Mouse (Mus musculus): ENCODE measurements around the gene Arel1. TPM values are rescaled to one million over a fixed set of nuclear protein-coding genes. Genes with fewer than 3 reads are reported as not detected.

The Arel1 gene
- total and polyA plus RNA-seq, 2 experiments from 2014 or later, result 12.1 to 38.8 TPM

DNA sequence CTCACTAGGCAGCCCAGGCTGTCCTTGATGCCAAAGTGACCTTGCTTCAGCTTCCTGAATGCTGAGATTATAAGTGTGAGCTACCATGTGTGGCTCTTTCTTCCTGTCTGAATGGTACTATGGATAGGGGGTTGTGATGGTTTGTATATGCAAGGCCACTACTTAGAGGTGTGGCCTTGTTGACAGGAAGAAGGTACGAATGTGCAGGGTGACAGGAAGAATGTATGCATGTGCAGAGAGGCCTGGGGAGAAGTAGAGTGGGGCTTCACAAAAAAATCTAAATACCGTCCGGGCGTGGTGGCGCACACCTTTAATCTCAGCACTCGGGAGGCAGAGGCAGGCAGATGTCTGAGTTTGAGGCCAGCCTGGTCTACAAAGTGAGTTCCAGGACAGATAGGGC lies 38.5 kb downstream of the Arel1 start:
- ATAC-seq (ENCODE audit: insufficient read depth, low read depth) (no peak), DNase-seq (ENCODE audit: low spot score) (no peak)
- H3K4me1 ChIP-seq (ENCODE audit: control insufficient read depth, insufficient read depth), result no peaks in the 10 kb centered on the region; the same call in 1 of the 2 replicates
- no peak overlapping the region for H3K4me2 ChIP-seq (ENCODE audit: low read depth, low read length)
- TF ChIP-seq EP300 (IDR thresholded peaks at IDR 0.05; ENCODE audit: low read depth) (no peak), CTCF (IDR thresholded peaks at IDR 0.05; ENCODE audit: low read depth) (no peak)
- H3K36me3 ChIP-seq (replicated peaks; ENCODE audit: control insufficient read depth, insufficient read depth, low read length), result peaks cover 67% of the 10 kb centered on the region
- H3K27ac ChIP-seq (ENCODE audit: low read depth), result no peak overlapping the region
- H3K4me3 ChIP-seq (ENCODE audit: low read depth, low read length), result no peak overlapping the region
- 91% methylated on average over 6 of the region's 6 CpGs for WGBS
- no peaks in the 10 kb centered on the region for H3K9me3 ChIP-seq (replicated peaks; ENCODE audit: control insufficient read depth, low read length)
- H3K27me3 ChIP-seq (ENCODE audit: control insufficient read depth, insufficient read depth, low read length), result no peaks in the 10 kb centered on the region
- no peak overlapping the region for H3K9ac ChIP-seq (replicated peaks; ENCODE audit: low read depth, low read length)

DNA sequence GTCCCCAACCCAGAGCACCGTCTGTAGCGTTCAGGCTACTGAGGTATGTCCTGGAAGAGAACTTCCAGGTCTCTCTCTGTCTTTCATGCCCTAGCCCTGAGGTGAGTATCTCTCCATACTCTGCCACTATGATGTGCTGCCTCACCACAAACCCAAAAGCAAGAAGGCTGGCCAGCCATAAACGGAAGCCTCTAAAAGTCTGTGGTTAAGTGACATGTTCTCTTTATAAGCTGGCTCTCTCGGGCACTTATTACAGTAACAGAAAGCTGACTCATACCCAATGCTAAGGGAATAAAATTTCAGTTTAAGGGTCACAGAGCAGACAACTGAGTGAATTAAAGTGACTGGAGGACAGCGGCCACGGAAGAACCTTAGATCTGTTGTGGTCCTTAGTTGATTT lies 44.2 kb downstream of the Arel1 start:
- Histone ChIP-seq H3K36me3 (replicated peaks; ENCODE audit: control insufficient read depth, insufficient read depth, low read length) (peaks cover 72% of the 10 kb centered on the region), H3K4me3 (ENCODE audit: low read depth, low read length) (no peak overlapping the region), H3K4me1 (ENCODE audit: control insufficient read depth, insufficient read depth) (no peaks in the 10 kb centered on the region), H3K9me3 (replicated peaks; ENCODE audit: control insufficient read depth, low read length) (no peaks in the 10 kb centered on the region), H3K27me3 (ENCODE audit: control insufficient read depth, insufficient read depth, low read length) (no peaks in the 10 kb centered on the region), H3K4me2 (ENCODE audit: low read depth, low read length) (no peak overlapping the region), H3K9ac (replicated peaks; ENCODE audit: low read depth, low read length) (no peak overlapping the region), H3K27ac (ENCODE audit: low read depth) (no peak overlapping the region)
- 91% methylated on average over 6 of the region's 6 CpGs for WGBS
- TF ChIP-seq EP300 (IDR thresholded peaks at IDR 0.05; ENCODE audit: low read depth), result no peak
- no peak for TF ChIP-seq CTCF (IDR thresholded peaks at IDR 0.05; ENCODE audit: low read depth)
- DNase-seq (ENCODE audit: low spot score), result no peak
- ATAC-seq (ENCODE audit: insufficient read depth, low read depth), result no peak

GRCm38 (mm10) chr12:84924324-84924723 lies 46.4 kb downstream of the Arel1 start:
- Histone ChIP-seq H3K27me3 (ENCODE audit: control insufficient read depth, insufficient read depth, low read length) (no peaks in the 10 kb centered on the region), H3K9me3 (replicated peaks; ENCODE audit: control insufficient read depth, low read length) (no peaks in the 10 kb centered on the region), H3K4me2 (ENCODE audit: low read depth, low read length) (no peak overlapping the region), H3K4me1 (ENCODE audit: control insufficient read depth, insufficient read depth) (no peaks in the 10 kb centered on the region), H3K4me3 (ENCODE audit: low read depth, low read length) (no peak overlapping the region), H3K36me3 (replicated peaks; ENCODE audit: control insufficient read depth, insufficient read depth, low read length) (peaks cover 69% of the 10 kb centered on the region), H3K9ac (replicated peaks; ENCODE audit: low read depth, low read length) (no peak overlapping the region), H3K27ac (ENCODE audit: low read depth) (no peak overlapping the region)
- no peak for ATAC-seq (ENCODE audit: insufficient read depth, low read depth)
- TF ChIP-seq CTCF (IDR thresholded peaks at IDR 0.05; ENCODE audit: low read depth) (no peak), EP300 (IDR thresholded peaks at IDR 0.05; ENCODE audit: low read depth) (no peak)
- no peak for DNase-seq (ENCODE audit: low spot score)
- WGBS, result 87% methylated on average over 5 of the region's 5 CpGs

DNA sequence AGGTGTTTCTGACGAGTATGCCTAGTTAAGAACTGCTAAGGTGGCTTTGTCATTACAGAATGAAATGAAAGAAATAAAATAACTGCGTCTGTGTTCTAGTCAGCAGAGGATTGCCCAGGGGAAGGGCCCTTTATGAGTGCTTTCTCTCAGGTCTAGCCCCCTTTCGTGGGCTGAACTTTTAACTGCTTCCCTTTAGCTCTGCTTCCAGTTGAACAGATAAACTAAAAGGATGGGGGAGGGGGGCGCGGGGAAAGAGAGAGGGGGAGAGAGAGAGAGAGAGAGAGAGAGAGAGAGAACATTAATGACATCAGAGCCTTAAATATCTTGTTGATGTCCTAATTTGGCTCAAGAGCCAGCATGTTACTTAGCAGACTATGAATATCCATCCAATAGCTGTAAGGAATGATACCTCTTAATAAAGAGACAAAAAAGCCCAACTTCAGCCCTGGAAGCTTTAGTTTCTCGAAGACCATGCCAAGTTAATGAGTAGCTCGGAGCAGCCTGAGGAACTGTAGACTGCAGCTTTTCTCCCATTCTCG lies 48.8 kb downstream of the Arel1 start:
- H3K4me1 ChIP-seq (ENCODE audit: control insufficient read depth, insufficient read depth), result 0 out of 2 replicates have a peak, but pooled peaks cover 4% of the 10 kb centered on the region
- WGBS, result 45% methylated on average over 8 of the region's 8 CpGs
- TF ChIP-seq CTCF (IDR thresholded peaks at IDR 0.05; ENCODE audit: low read depth) (no peak), EP300 (IDR thresholded peaks at IDR 0.05; ENCODE audit: low read depth) (no peak)
- peak overlapping the region; percentile 9 for H3K9ac ChIP-seq (replicated peaks; ENCODE audit: low read depth, low read length)
- H3K27ac ChIP-seq (ENCODE audit: low read depth), result peak overlapping the region; percentile 76
- peak overlapping the region; percentile 45 for H3K4me2 ChIP-seq (ENCODE audit: low read depth, low read length)
- no peaks in the 10 kb centered on the region for H3K9me3 ChIP-seq (replicated peaks; ENCODE audit: control insufficient read depth, low read length)
- H3K4me3 ChIP-seq (ENCODE audit: low read depth, low read length), result peak overlapping the region; percentile 4; the same call in 1 of the 2 replicates
- H3K36me3 ChIP-seq (replicated peaks; ENCODE audit: control insufficient read depth, insufficient read depth, low read length), result peaks cover 62% of the 10 kb centered on the region
- ATAC-seq (ENCODE audit: insufficient read depth, low read depth) (peak; percentile 71), DNase-seq (ENCODE audit: low spot score) (peak; percentile 84)
- H3K27me3 ChIP-seq (ENCODE audit: control insufficient read depth, insufficient read depth, low read length), result no peaks in the 10 kb centered on the region

GRCm38 (mm10) chr12:84918809-84919208 lies 51.9 kb downstream of the Arel1 start:
- H3K9ac ChIP-seq (replicated peaks; ENCODE audit: low read depth, low read length), result no peak overlapping the region
- no peaks in the 10 kb centered on the region for H3K9me3 ChIP-seq (replicated peaks; ENCODE audit: control insufficient read depth, low read length)
- ATAC-seq (ENCODE audit: insufficient read depth, low read depth), result no peak
- TF ChIP-seq EP300 (IDR thresholded peaks at IDR 0.05; ENCODE audit: low read depth) (no peak), CTCF (IDR thresholded peaks at IDR 0.05; ENCODE audit: low read depth) (no peak)
- 0 out of 2 replicates have a peak, but pooled peaks cover 4% of the 10 kb centered on the region for H3K4me1 ChIP-seq (ENCODE audit: control insufficient read depth, insufficient read depth)
- H3K27ac ChIP-seq (ENCODE audit: low read depth), result no peak overlapping the region
- no peak for DNase-seq (ENCODE audit: low spot score)
- H3K4me2 ChIP-seq (ENCODE audit: low read depth, low read length), result no peak overlapping the region
- no peaks in the 10 kb centered on the region for H3K27me3 ChIP-seq (ENCODE audit: control insufficient read depth, insufficient read depth, low read length)
- H3K36me3 ChIP-seq (replicated peaks; ENCODE audit: control insufficient read depth, insufficient read depth, low read length), result peaks cover 36% of the 10 kb centered on the region
- no peak overlapping the region for H3K4me3 ChIP-seq (ENCODE audit: low read depth, low read length)
- 84% methylated on average over 6 of the region's 6 CpGs for WGBS

- Histone ChIP-seq H3K36me3 (replicated peaks; ENCODE audit: control insufficient read depth, insufficient read depth, low read length) (peaks cover 31% of the 10 kb centered on the region), H3K9ac (replicated peaks; ENCODE audit: low read depth, low read length) (no peak overlapping the region), H3K27ac (ENCODE audit: low read depth) (no peak overlapping the region), H3K9me3 (replicated peaks; ENCODE audit: control insufficient read depth, low read length) (no peaks in the 10 kb centered on the region), H3K27me3 (ENCODE audit: control insufficient read depth, insufficient read depth, low read length) (no peaks in the 10 kb centered on the region), H3K4me3 (ENCODE audit: low read depth, low read length) (no peak overlapping the region), H3K4me1 (ENCODE audit: control insufficient read depth, insufficient read depth) (0 out of 2 replicates have a peak, but pooled peaks cover 4% of the 10 kb centered on the region), H3K4me2 (ENCODE audit: low read depth, low read length) (no peak overlapping the region)
- ATAC-seq (ENCODE audit: insufficient read depth, low read depth), result no peak
- WGBS, result 45% methylated on average over 3 of the region's 3 CpGs
- DNase-seq (ENCODE audit: low spot score), result no peak
- TF ChIP-seq CTCF (IDR thresholded peaks at IDR 0.05; ENCODE audit: low read depth) (no peak), EP300 (IDR thresholded peaks at IDR 0.05; ENCODE audit: low read depth) (no peak)
These were observed 52.9 kb downstream of the Arel1 start for GRCm38 (mm10) chr12:84917799-84918198.
